Mouse (Mus musculus): ENCODE results near the gene Hc.

Gene Hc

GRCm38 (mm10) chr2:34996506-34996905 lies 64.7 kb downstream of the Hc start:
- TF ChIP-seq GATA4 (IDR thresholded peaks at IDR 0.05; ENCODE audit: insufficient replicate concordance, low read length): no peak

- no peak for TF ChIP-seq GATA4 (IDR thresholded peaks at IDR 0.05; ENCODE audit: insufficient replicate concordance, low read length)
Measured at GRCm38 (mm10) chr2:34993696-34994356, 67.4 kb downstream of the Hc start.

DNA sequence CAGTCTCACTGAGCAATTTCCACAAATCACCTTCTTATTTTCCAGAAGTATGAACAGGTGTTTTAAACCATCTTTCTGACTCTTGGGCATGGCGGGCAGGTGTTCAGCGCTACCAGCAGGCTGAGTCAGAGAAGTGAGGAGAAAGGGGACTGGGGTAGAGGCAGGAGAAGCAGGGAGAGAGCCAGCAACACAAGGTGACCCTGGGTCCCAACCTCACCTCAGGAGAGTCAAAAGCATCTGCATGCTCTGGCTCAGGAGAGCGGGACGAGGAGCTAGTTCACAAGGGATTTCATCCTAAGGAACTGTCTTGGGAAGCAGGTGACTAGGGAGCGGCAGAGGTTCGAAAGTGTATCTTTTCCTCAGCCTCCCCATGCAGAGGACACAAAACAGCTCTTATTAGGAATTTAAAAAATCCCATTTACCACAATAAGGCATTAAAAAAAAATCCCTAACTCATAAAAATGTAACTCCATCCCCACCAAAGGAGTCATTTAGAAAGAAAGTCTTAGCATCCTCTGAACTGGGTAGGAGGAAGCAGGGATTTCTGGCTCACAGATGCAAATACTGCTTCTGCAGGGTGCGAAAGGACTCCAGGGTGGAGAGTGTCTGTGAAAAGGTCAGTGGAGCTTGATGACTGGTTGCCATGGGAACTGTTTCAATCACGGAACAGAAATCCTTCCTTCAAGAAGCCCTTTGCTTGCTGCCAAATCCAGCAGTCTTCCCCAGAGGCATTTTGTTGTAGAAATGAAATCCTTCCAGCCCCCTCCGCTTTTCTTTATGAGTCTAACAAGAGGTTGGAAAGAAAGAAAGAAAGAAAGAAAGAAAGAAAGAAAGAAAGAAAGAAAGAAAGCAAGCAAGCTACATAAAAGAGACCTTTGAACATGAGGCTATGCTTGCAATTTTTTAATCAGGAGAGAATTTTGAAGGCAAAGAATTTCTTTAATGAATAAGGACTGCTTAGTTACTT lies 68.2 kb downstream of the Hc start:
- no peak for TF ChIP-seq GATA4 (IDR thresholded peaks at IDR 0.05; ENCODE audit: insufficient replicate concordance, low read length)

- no peak for TF ChIP-seq GATA4 (IDR thresholded peaks at IDR 0.05; ENCODE audit: insufficient replicate concordance, low read length)
Measured at GRCm38 (mm10) chr2:34991966-34992365, 69.3 kb downstream of the Hc start.

- TF ChIP-seq GATA4 (IDR thresholded peaks at IDR 0.05; ENCODE audit: insufficient replicate concordance, low read length): no peak
Measured at GRCm38 (mm10) chr2:34989749-34990148, 71.5 kb downstream of the Hc start.

GRCm38 (mm10) chr2:34987595-34987994 lies 73.6 kb downstream of the Hc start:
- TF ChIP-seq GATA4 (IDR thresholded peaks at IDR 0.05; ENCODE audit: insufficient replicate concordance, low read length): no peak

DNA sequence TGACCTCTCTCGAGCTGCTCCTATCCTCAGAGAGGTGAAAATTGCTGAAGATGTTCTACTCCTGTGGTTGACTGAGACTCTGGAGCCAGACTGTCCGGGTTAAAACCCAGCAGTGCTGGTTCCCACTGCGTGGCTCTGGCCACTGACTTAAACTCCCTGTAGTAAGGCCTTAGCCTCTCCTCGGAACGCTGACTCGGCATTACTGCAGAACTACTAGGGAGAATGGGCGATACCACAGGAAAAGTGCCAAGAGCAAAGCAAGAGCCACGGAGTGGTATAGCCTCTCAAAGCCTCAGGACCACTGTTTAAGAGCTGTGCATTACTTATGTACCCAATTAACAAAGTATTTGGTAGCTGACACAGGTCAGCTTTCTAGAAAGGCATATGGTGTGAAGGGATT lies 76.4 kb downstream of the Hc start:
- TF ChIP-seq GATA4 (IDR thresholded peaks at IDR 0.05; ENCODE audit: insufficient replicate concordance, low read length): no peak

- TF ChIP-seq GATA4 (IDR thresholded peaks at IDR 0.05; ENCODE audit: insufficient replicate concordance, low read length): no peak
Measured at GRCm38 (mm10) chr2:34982906-34983698, 78.1 kb downstream of the Hc start.

DNA sequence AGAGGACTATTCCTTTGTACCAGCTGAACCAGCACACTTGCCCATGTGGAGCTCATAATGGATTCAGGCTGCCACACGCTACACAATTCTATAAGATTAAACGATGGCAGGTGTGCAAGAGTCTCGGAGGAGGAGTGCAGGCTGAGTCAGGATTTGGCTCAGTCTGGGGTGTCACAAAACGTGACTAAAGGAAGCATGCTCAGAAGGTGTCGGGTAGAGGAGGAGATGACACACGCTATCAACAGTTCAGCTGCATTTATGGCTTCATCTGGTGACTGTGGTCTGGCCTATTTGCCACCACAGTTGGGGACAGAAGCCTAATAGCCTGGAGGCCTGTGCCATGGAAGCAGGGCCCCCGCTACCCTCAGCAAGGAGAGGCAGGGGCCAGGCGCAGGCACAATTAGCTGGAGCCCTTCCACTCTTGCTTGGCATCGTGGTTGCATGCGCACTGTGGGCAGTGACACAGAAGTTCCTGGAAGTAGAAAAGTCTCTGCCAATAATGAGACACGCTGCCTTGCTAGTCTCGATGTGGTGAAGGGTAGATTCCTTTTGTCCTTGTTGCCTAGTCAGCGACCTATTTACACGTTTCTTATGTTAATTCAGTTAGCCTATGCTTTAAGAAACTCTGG lies 79.0 kb downstream of the Hc start:
- no peak for TF ChIP-seq GATA4 (IDR thresholded peaks at IDR 0.05; ENCODE audit: insufficient replicate concordance, low read length)

- TF ChIP-seq GATA4 (IDR thresholded peaks at IDR 0.05; ENCODE audit: insufficient replicate concordance, low read length): no peak
Measured at GRCm38 (mm10) chr2:34979459-34980011, 81.7 kb downstream of the Hc start.

- no peak for TF ChIP-seq GATA4 (IDR thresholded peaks at IDR 0.05; ENCODE audit: insufficient replicate concordance, low read length)
Measured at GRCm38 (mm10) chr2:34978226-34978625, 83.0 kb downstream of the Hc start.

DNA sequence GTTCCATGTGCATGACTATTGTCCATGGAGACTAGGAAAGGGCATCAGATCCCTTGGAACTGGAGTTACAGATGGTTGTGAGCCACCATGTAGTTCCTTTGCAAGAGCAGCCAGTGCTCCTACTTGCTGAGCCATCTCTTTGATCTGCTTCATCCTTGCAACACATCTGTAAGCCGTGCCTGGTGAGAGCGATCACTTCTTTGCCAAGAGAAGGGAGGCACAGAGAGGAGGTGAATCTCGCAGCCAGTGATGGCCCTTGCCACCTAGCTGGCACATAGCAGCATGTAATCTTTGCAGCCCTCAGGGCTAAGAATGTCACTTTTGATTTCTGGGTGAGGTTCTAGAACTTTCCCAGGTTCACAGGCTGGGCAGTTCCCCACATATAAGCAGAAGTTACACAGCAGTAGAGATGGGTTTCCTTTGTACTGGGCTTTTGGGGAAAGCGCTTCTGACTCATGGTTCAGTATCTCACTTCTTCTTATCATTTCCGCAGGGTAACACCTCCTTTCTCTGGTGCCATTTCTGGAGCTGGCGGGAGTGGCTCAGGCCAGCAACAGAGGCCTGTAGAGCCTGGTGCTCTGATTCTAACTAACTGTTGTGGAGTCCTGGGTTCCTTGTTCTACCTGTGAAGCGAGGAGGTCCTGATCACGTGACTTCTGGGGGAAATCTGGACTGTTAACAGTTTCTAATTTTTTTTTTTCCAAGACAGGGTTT lies 84.1 kb downstream of the Hc start:
- TF ChIP-seq GATA4 (IDR thresholded peaks at IDR 0.05; ENCODE audit: insufficient replicate concordance, low read length): no peak

DNA sequence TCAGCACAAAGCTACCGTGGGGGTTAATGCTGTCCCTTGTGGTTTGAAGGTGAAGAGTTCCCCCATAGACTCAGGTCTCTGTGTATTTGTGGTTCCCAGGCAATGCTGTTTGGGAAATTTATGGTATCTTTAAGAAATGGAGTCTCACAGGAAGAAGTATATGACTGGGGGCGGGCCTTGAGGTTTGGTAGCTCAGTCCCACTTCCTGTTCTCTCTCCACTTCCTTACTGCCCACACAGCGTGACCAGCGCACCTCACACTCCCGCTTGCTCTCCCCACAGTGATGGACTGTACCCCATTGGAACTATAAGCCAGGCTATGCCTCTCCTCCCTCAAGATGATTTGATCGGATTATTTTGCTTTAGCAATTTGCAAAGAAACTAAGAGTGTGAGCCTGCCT lies 84.8 kb downstream of the Hc start:
- TF ChIP-seq GATA4 (IDR thresholded peaks at IDR 0.05; ENCODE audit: insufficient replicate concordance, low read length): no peak

- TF ChIP-seq GATA4 (IDR thresholded peaks at IDR 0.05; ENCODE audit: insufficient replicate concordance, low read length): no peak
Measured at GRCm38 (mm10) chr2:34973087-34973486, 88.2 kb downstream of the Hc start.

Data from liver, adult (tissue).